Mouse (Mus musculus) heart, embryonic 11.5 days (tissue): Measurements from ENCODE around the gene Rbm20. TPM values are rescaled to one million over a fixed set of nuclear protein-coding genes. Genes with fewer than 3 reads are reported as not detected.

Experiments
- ATAC-seq: fragments of 200-750 bp; cut with Nextera tagmentation; replicated peaks from 2 replicates; pipeline ENCODE4 v1.8.0; 2017; ENCODE audit warnings: moderate library complexity; ENCODE audit not compliant: insufficient number of reproducible peaks, low FRiP score, low TSS enrichment
- H3K27ac ChIP-seq: fragments of 300-500 bp; sonication (generic); 2 replicates; pipeline ENCODE4 v1.5.1; 2014; ENCODE audit warnings: mild to moderate bottlenecking, low read depth, low read length
- H3K27me3 ChIP-seq: fragments of 300-500 bp; sonication (generic); 2 replicates; pipeline ENCODE4 v1.6.1; 2014; ENCODE audit warnings: mild to moderate bottlenecking, low read length, mixed read lengths; ENCODE audit not compliant: control insufficient read depth, insufficient read depth
- H3K36me3 ChIP-seq: fragments of 300-500 bp; sonication (generic); 2 replicates; pipeline ENCODE4 v1.6.1; 2014; ENCODE audit warnings: mild to moderate bottlenecking, low read length, moderate library complexity, mixed read lengths; ENCODE audit not compliant: control insufficient read depth, insufficient read depth
- H3K4me1 ChIP-seq: fragments of 300-500 bp; sonication (generic); 2 replicates; pipeline ENCODE4 v1.6.1; 2014; ENCODE audit warnings: low read length; ENCODE audit not compliant: control insufficient read depth, insufficient read depth
- H3K4me2 ChIP-seq: fragments of 300-500 bp; sonication (generic); 2 replicates; pipeline ENCODE4 v1.6.1; 2014; ENCODE audit warnings: mild to moderate bottlenecking, moderate library complexity
- H3K4me3 ChIP-seq: fragments of 300-500 bp; sonication (generic); 2 replicates; pipeline ENCODE4 v1.5.1; 2014; ENCODE audit warnings: low read depth, low read length
- H3K9ac ChIP-seq: fragments of 300-500 bp; sonication (generic); 2 replicates; pipeline ENCODE4 v1.6.1; 2014; ENCODE audit warnings: mild to moderate bottlenecking, low read depth, low read length, moderate library complexity
- H3K9me3 ChIP-seq: fragments of 300-500 bp; sonication (generic); replicated peaks from 2 replicates; pipeline ENCODE4 v1.6.1; 2016; ENCODE audit warnings: low read length; ENCODE audit not compliant: control insufficient read depth
- WGBS: fragments of 180-500 bp; shearing (Covaris S2); extraction: QIAGEN DNeasy Blood & Tissue Kit; methylation state at CpG from one replicate; pipeline ENCODE4 v1.1.7; 2014; ENCODE audit not compliant: insufficient replicate concordance; 5-methylcytosine and 5-hydroxymethylcytosine counted together
- polyA plus RNA-seq: library from polyadenylated mRNA; unstranded; fragments of >200 nt; fragmentation: Nextera tagmentation; extraction: Ambion mirVana; gene quantifications from 2 replicates; pipeline ENCODE4 v1.2.1, GENCODE M21; 2014

The Rbm20 gene
- polyA plus RNA-seq, 1 experiment from 2014 or later, result 25.0 TPM

DNA sequence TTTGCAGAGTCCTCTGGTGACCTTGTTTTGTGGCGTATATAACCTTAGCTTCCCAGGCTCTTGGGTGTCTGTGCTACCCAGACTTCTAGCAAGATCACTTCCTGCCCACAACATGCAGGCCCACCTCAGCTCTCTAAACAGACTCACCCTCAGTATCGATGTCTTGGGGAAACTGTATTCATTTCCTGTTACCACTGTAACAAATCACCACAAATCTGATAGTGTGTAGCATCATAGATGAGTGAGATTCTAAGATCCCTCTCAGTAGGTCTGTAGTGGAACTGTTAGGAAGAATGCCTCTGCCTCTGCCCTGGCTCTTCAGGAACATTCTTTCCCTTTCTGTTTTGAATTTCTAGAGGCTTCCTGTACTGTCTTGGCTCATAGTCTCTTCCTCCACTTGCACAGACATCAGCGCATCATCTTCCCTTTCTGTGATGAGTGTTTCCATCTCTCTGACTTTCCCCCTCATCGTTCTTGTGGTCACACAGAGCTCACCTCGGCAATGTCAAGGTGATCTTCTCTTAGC is 130.2 kb downstream of the Rbm20 start:
- Histone ChIP-seq H3K27me3 (no peaks in the 10 kb centered on the region), H3K4me1 (peaks cover 71% of the 10 kb centered on the region), H3K36me3 (no peaks in the 10 kb centered on the region), H3K27ac (peak overlapping the region; percentile 81), H3K4me2 (peak overlapping the region; percentile 34; the same call in 1 of the 2 replicates), H3K4me3 (no peak overlapping the region), H3K9me3 (no peaks in the 10 kb centered on the region), H3K9ac (0 out of 2 replicates have a peak overlapping the region, but pooled peaks have one; percentile 16)
- 64% methylated on average over 5 of the region's 5 CpGs for WGBS
- ATAC-seq, result no peak

DNA sequence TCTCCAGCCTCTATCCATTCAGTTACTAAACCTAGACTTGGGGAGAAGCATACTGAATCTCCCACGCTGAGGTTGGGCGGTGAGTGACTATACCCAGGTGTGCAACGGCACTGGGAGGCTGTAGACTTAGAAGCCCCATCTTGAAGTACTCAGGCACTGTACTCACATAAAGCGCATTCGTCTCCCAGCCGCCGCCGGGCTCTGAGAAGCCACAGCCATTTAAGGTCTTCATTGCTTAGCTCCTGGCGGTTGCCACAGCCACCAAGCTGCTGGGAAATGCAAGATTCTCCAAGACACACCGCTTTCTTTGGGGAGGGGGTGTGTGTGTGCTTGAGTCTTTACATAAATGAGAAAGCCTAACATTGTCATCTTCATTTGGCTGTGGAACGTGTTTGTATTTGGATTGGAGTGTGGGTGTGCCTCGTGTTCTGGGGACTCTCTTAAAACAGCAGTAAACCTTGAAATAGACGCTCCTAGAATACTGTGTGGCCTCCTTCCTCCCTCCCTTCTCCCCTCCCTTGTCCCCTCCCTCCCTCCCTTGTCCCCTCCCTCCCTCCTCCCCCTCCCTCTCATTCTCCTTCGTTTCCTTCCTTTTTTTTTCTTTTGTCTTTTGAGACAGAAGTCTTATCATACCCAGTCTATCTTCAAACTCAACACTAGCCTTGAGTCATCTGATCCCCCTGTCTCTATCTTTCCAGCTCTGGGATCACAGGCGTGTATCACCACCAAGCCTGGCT is 131.1 kb downstream of the Rbm20 start:
- H3K9me3 ChIP-seq, result no peaks in the 10 kb centered on the region
- H3K4me2 ChIP-seq, result peak overlapping the region; percentile 34
- no peaks in the 10 kb centered on the region for H3K36me3 ChIP-seq
- WGBS, result 26% methylated on average over 15 of the region's 15 CpGs
- H3K9ac ChIP-seq, result no peak overlapping the region
- no peak overlapping the region for H3K4me3 ChIP-seq
- peaks cover 68% of the 10 kb centered on the region for H3K4me1 ChIP-seq
- peak overlapping the region; percentile 81 for H3K27ac ChIP-seq
- ATAC-seq, result no peak
- no peaks in the 10 kb centered on the region for H3K27me3 ChIP-seq

DNA sequence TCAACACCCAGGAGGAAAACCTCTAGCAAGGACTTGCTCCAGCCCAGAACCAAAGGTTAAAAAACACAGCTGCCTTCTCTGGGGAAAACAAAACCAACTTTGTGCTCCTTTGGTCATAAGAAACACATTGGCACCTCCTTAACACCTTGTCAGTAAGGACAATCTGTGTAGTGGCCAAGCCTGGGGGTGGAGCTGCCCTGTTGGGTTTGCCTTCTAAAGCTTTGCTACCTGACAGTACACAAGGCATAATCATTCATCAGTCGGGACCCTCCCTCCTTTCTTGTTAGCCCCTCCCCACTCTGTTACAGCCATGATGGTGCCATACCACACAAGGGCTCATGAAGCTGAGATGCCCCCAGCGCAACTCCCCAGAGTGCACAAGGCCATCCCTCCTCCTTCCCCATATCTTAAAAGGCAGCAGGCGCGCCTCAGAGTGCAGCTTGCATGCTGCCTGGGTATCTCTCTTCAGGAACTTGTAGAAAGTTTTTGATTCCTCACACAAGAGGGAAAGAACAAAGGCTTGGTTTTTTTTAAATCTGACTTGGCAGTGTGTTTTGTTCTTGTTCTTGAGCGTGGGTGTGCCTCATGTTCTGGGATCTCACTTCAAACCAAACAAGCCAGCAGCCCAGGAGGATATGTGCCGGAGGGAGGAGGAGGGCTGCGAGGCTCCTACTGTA is 132.2 kb downstream of the Rbm20 start:
- no peak for ATAC-seq
- Histone ChIP-seq H3K4me2 (peak overlapping the region; percentile 51), H3K9me3 (no peaks in the 10 kb centered on the region), H3K27ac (peak overlapping the region; percentile 60), H3K27me3 (no peaks in the 10 kb centered on the region), H3K36me3 (0 out of 2 replicates have a peak, but pooled peaks cover 2% of the 10 kb centered on the region), H3K4me1 (peaks cover 64% of the 10 kb centered on the region), H3K9ac (no peak overlapping the region), H3K4me3 (no peak overlapping the region)
- WGBS, result 20% methylated on average over 7 of the region's 7 CpGs

DNA sequence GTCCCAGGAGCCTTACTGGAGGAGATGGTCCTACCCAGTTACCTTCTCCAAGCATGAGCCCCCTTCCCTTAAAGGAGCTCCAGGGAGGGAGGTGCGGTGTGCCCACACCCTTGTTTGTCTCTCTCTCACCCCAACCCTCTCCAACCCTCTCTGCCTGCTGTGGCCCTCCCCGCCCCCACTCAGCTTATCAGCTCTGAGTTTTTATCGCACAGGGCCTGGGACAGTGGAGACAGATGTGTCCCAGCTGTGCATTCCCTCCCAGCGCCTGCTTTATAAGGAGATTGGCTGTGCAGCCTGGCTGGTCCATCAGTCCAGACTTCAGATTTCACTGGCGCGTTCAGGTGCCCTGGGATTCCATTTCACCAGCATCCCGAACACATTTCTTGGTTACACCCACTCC is 132.9 kb downstream of the Rbm20 start:
- no peaks in the 10 kb centered on the region for H3K27me3 ChIP-seq
- no peak overlapping the region for H3K4me3 ChIP-seq
- peaks cover 59% of the 10 kb centered on the region for H3K4me1 ChIP-seq
- peak overlapping the region; percentile 51 for H3K4me2 ChIP-seq
- H3K9me3 ChIP-seq, result no peaks in the 10 kb centered on the region
- ATAC-seq, result peak; percentile 60; the same call in 1 of the 2 replicates
- 0 out of 2 replicates have a peak, but pooled peaks cover 2% of the 10 kb centered on the region for H3K36me3 ChIP-seq
- no peak overlapping the region for H3K9ac ChIP-seq
- H3K27ac ChIP-seq, result peak overlapping the region; percentile 60
- WGBS, result 7% methylated on average over 7 of the region's 7 CpGs

DNA sequence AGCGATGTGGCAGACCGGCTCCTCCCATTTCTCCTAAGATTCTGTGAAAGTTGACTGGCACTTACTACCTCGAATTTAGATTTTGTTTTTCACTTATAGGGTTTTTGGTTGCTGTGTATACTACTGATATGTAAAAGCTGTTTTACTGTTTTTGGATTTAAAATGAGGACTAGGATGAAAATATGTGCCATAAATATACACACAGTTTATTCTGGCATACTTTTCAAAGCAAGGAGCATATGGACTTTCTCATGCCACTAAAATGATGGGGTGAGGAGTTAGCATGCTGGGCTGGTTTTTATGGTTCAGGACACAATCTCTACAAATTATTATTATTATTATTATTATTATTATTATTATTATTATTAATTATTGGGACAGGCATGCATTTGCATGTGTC is 133.5 kb downstream of the Rbm20 start:
- no peak for ATAC-seq
- peaks cover 55% of the 10 kb centered on the region for H3K4me1 ChIP-seq

DNA sequence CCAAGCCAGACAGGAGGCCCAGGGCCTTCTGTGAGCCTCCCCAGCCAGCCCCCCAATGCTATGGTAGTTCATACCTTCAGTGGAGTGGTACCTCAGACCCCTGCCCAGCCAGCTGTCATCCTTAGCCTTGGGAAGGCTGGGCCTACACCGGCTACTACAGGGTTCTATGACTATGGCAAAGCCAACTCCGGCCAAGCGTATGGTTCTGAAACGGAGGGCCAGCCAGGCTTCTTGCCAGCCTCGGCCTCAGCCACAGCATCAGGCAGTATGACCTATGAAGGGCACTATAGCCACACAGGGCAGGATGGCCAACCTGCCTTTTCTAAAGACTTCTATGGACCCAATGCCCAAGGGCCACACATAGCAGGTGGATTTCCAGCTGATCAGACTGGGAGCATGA is 136.5 kb downstream of the Rbm20 start:
- no peak for ATAC-seq
- H3K4me2 ChIP-seq, result no peak overlapping the region
- 93% methylated on average over 5 of the region's 5 CpGs for WGBS
- no peak overlapping the region for H3K4me3 ChIP-seq
- H3K9me3 ChIP-seq, result no peaks in the 10 kb centered on the region
- peaks cover 38% of the 10 kb centered on the region for H3K4me1 ChIP-seq
- no peak overlapping the region for H3K27ac ChIP-seq
- H3K27me3 ChIP-seq, result no peaks in the 10 kb centered on the region
- H3K9ac ChIP-seq, result no peak overlapping the region
- H3K36me3 ChIP-seq, result peaks cover 6% of the 10 kb centered on the region; the same call in 1 of the 2 replicates

More for the DNA sequence above, 133.5 kb downstream of the Rbm20 start:
- H3K27ac ChIP-seq, result peak overlapping the region; percentile 60
- H3K27me3 ChIP-seq, result no peaks in the 10 kb centered on the region
- H3K36me3 ChIP-seq, result 0 out of 2 replicates have a peak, but pooled peaks cover 2% of the 10 kb centered on the region
- WGBS, result 39% methylated on average over 3 of the region's 3 CpGs
- H3K4me3 ChIP-seq, result no peak overlapping the region
- no peaks in the 10 kb centered on the region for H3K9me3 ChIP-seq
- peak overlapping the region; percentile 51 for H3K4me2 ChIP-seq
- no peak overlapping the region for H3K9ac ChIP-seq

DNA sequence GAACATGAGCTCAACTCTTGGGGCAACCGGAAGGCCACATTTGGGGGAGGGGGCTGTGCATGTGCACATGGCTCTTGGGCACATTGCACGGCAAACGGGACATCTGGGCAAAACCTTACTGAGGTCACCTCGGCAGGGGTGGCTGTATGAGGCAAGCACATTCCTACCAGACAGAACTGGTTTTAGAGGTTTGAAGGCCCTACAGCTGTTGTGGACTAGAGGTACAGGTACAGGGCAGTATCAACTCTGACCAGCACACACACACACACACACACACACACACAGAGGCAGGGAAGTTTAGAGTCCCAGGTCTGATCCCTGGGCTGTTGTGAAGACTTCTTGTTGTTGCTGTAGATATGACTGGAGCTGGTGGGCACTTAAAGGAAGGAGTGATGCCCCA is 138.6 kb downstream of the Rbm20 start:
- Histone ChIP-seq H3K36me3 (peaks cover 6% of the 10 kb centered on the region; the same call in 1 of the 2 replicates), H3K27ac (no peak overlapping the region; the same call in 1 of the 2 replicates), H3K27me3 (no peaks in the 10 kb centered on the region), H3K4me1 (peaks cover 33% of the 10 kb centered on the region; the same call in 1 of the 2 replicates), H3K9me3 (no peaks in the 10 kb centered on the region), H3K9ac (no peak overlapping the region), H3K4me3 (no peak overlapping the region), H3K4me2 (no peak overlapping the region)
- 78% methylated on average over 4 of the region's 4 CpGs for WGBS
- no peak for ATAC-seq

GRCm38 (mm10) chr19:53816242-53816641 is 139.1 kb downstream of the Rbm20 start:
- Histone ChIP-seq H3K4me1 (peaks cover 34% of the 10 kb centered on the region; the same call in 1 of the 2 replicates), H3K36me3 (peaks cover 6% of the 10 kb centered on the region; the same call in 1 of the 2 replicates), H3K9me3 (no peaks in the 10 kb centered on the region), H3K4me3 (no peak overlapping the region), H3K27me3 (no peaks in the 10 kb centered on the region), H3K9ac (no peak overlapping the region), H3K4me2 (no peak overlapping the region), H3K27ac (no peak overlapping the region; the same call in 1 of the 2 replicates)
- 76% methylated on average over 11 of the region's 11 CpGs for WGBS
- no peak for ATAC-seq
